Mouse (Mus musculus) embryonic fibroblast, embryonic 13.5 days (primary cell): ENCODE results near the gene Rpl3. TPM values are rescaled to one million over a fixed set of nuclear protein-coding genes. Genes with fewer than 3 reads are reported as not detected.

Experiments
- H3K27ac ChIP-seq: 2 replicates; pipeline ENCODE4 v1.5.1; 2012; ENCODE audit warnings: low read length, control low read depth, inconsistent platforms; ENCODE audit not compliant: insufficient read depth
- H3K4me1 ChIP-seq: 2 replicates; pipeline ENCODE4 v1.6.1; 2011; ENCODE audit warnings: low read length; ENCODE audit not compliant: control insufficient read depth, insufficient read depth
- H3K4me3 ChIP-seq: 2 replicates; pipeline ENCODE4 v1.5.1; 2011; ENCODE audit warnings: mild to moderate bottlenecking, control low read depth, low read length; ENCODE audit not compliant: insufficient read depth
- CTCF ChIP-seq: IDR thresholded peaks from 2 replicates; pipeline ENCODE4 v1.5.1; 2011; ENCODE audit warnings: mild to moderate bottlenecking, control low read depth, low read length, moderate library complexity, borderline replicate concordance; ENCODE audit not compliant: insufficient read depth
- POLR2A ChIP-seq: IDR thresholded peaks from 2 replicates; pipeline ENCODE4 v1.6.1; 2011; ENCODE audit warnings: low read depth, mild to moderate bottlenecking, control low read depth, low read length, moderate library complexity
- polyA plus RNA-seq: library from polyadenylated mRNA; stranded (reverse); fragments of >200 nt; gene quantifications from 2 replicates; pipeline ENCODE4 v1.2.4, GENCODE M21; 2011; ENCODE audit warnings: low read depth; ENCODE audit not compliant: missing spikeins, insufficient read length

The Rpl3 gene
- polyA plus RNA-seq, 1 experiment: 1,636 TPM

GRCm38 (mm10) chr15:80047242-80047641 is 44.4 kb downstream of the Rpl3 start:
- no peaks in the 10 kb centered on the region for H3K4me1 ChIP-seq
- TF ChIP-seq POLR2A (no peak), CTCF (no peak)
- H3K27ac ChIP-seq: no peak overlapping the region
- H3K4me3 ChIP-seq: no peak overlapping the region

- Histone ChIP-seq H3K4me3 (no peak overlapping the region), H3K4me1 (no peaks in the 10 kb centered on the region), H3K27ac (no peak overlapping the region)
- TF ChIP-seq POLR2A: no peak
- no peak for TF ChIP-seq CTCF
Observed at GRCm38 (mm10) chr15:80045749-80046148, 45.9 kb downstream of the Rpl3 start.

- no peaks in the 10 kb centered on the region for H3K4me1 ChIP-seq
- no peak overlapping the region for H3K4me3 ChIP-seq
- TF ChIP-seq POLR2A: no peak
- no peak for TF ChIP-seq CTCF
- no peak overlapping the region for H3K27ac ChIP-seq
Observed at GRCm38 (mm10) chr15:80044249-80044648, 47.4 kb downstream of the Rpl3 start.

GRCm38 (mm10) chr15:80042152-80042551 is 49.5 kb downstream of the Rpl3 start:
- no peaks in the 10 kb centered on the region for H3K4me1 ChIP-seq
- no peak overlapping the region for H3K27ac ChIP-seq
- no peak for TF ChIP-seq CTCF
- no peak for TF ChIP-seq POLR2A
- no peak overlapping the region for H3K4me3 ChIP-seq

- TF ChIP-seq CTCF (no peak), POLR2A (no peak)
- Histone ChIP-seq H3K4me1 (no peaks in the 10 kb centered on the region), H3K27ac (no peak overlapping the region), H3K4me3 (no peak overlapping the region)
Observed at GRCm38 (mm10) chr15:80038110-80038391, 53.6 kb downstream of the Rpl3 start.

- Histone ChIP-seq H3K4me1 (no peaks in the 10 kb centered on the region), H3K27ac (no peak overlapping the region), H3K4me3 (no peak overlapping the region)
- TF ChIP-seq CTCF (no peak), POLR2A (no peak)
Observed at GRCm38 (mm10) chr15:80037255-80038109, 54.2 kb downstream of the Rpl3 start.

GRCm38 (mm10) chr15:80035341-80035885 is 56.3 kb downstream of the Rpl3 start:
- H3K4me3 ChIP-seq: no peak overlapping the region
- no peak overlapping the region for H3K27ac ChIP-seq
- no peaks in the 10 kb centered on the region for H3K4me1 ChIP-seq
- TF ChIP-seq POLR2A (no peak), CTCF (no peak)

- no peak overlapping the region for H3K27ac ChIP-seq
- TF ChIP-seq POLR2A (no peak), CTCF (no peak)
- H3K4me3 ChIP-seq: no peak overlapping the region
- no peaks in the 10 kb centered on the region for H3K4me1 ChIP-seq
Observed at GRCm38 (mm10) chr15:80034913-80035312, 56.8 kb downstream of the Rpl3 start.

GRCm38 (mm10) chr15:80034366-80034765 is 57.3 kb downstream of the Rpl3 start:
- H3K4me3 ChIP-seq: no peak overlapping the region
- no peak overlapping the region for H3K27ac ChIP-seq
- no peaks in the 10 kb centered on the region for H3K4me1 ChIP-seq
- no peak for TF ChIP-seq POLR2A
- TF ChIP-seq CTCF: no peak

GRCm38 (mm10) chr15:80031133-80031532 is 60.5 kb downstream of the Rpl3 start:
- Histone ChIP-seq H3K4me3 (no peak overlapping the region), H3K27ac (no peak overlapping the region), H3K4me1 (peaks cover 4% of the 10 kb centered on the region; the same call in 1 of the 2 replicates)
- no peak for TF ChIP-seq POLR2A
- TF ChIP-seq CTCF: no peak
